Comparison of ENCODE assay signal across 13 mouse cellular contexts in the genomic region with DNA sequence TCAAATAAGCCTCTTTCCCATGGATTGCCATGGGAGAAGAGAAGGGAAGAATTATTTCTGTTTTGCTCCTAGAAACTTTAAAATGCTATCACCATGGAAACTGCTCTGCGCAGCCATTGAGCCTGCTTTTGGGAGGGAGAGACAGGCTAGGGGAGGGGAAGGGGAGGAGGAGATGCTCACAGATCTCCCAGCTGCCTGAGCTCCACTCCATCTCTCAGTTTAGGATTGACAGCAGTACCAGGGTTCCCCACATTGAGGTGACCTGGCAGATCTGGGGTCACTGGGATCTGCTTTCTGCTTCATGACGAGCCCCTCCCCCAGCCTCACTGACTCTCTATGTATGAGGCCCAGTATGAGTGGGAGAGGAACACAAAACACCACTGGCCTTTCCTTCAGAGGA.
DNase-seq lines count a peak whose midpoint lies in the region; ATAC-seq and TF ChIP-seq lines count a peak whose summit lies in the region.
"Had no signal": no experiment of that assay in that cellular context is flagged by ENCODE, and none has a peak within 500 bp of the region (broad histone marks: within the 10 kb centered on the region; RNA-seq: fewer than 3 reads in every experiment).

No protein-coding gene starts in this region.

- ATAC-seq in neural tube, embryonic 14.5 days (ENCODE audit: low read depth): peak; percentile 68; the same call in 1 of the 2 replicates

- H3K9ac ChIP-seq in neural tube, embryonic 14.5 days (replicated peaks; ENCODE audit: low read depth, low read length): 0 out of 2 replicates have a peak overlapping the region, but pooled peaks have one; percentile 2

- H3K36me3 ChIP-seq in neural tube, embryonic 14.5 days (ENCODE audit: control insufficient read depth, insufficient read depth, low read length): no peaks in the 10 kb centered on the region
- H3K36me3 ChIP-seq: embryonic facial prominence, embryonic 10.5 days had no signal

- 0 out of 2 replicates have a peak, but pooled peaks cover 2% of the 10 kb centered on the region for H3K27me3 ChIP-seq in neural tube, embryonic 14.5 days (ENCODE audit: control insufficient read depth, insufficient read depth, low read length)
- H3K27me3 ChIP-seq in cerebellum, adult 2 months (ENCODE audit: control insufficient read depth, insufficient read depth, low read length): no peaks in the 10 kb centered on the region

- H3K4me1 ChIP-seq in cortical plate, adult 2 months (ENCODE audit: control insufficient read depth, insufficient read depth, low read length): peaks cover 23% of the 10 kb centered on the region
- H3K4me1 ChIP-seq in neural tube, embryonic 14.5 days (ENCODE audit: control insufficient read depth, insufficient read depth, low read length): peaks cover 6% of the 10 kb centered on the region; the same call in 1 of the 2 replicates
- H3K4me1 ChIP-seq in cerebellum, adult 2 months (ENCODE audit: control insufficient read depth, insufficient read depth, low read length): peaks cover 10% of the 10 kb centered on the region

- DNase-seq in adrenal gland, adult 2 months: peak; percentile 18
- DNase-seq in adrenal gland, adult (ENCODE audit: inconsistent age in 2 of 2, low spot score in 1 of 2): no peak
- peak; percentile 52 to 85 for DNase-seq in layer of hippocampus, adult 2 months (ENCODE audit: low spot score in 2 of 2)
- DNase-seq in heart, postnatal 4 days: no peak
- no peak for DNase-seq in cerebellum, adult 2 months
- no peak for DNase-seq in kidney, adult 8-10 months
- DNase-seq: adrenal gland, postnatal 36 days; kidney, adult 18-20 months; thymus, postnatal 4 days had no signal

- H3K4me2 ChIP-seq in neural tube, embryonic 14.5 days (ENCODE audit: low read depth, low read length): no peak overlapping the region

- no peak overlapping the region for H3K4me3 ChIP-seq in cortical plate, adult 2 months (ENCODE audit: insufficient read depth, low read length)
- no peak overlapping the region for H3K4me3 ChIP-seq in layer of hippocampus, adult 2 months
- H3K4me3 ChIP-seq in neural tube, embryonic 14.5 days (ENCODE audit: low read depth, low read length): no peak overlapping the region
- H3K4me3 ChIP-seq in cerebellum, adult 2 months (replicated peaks; ENCODE audit: insufficient read depth, low read depth, low read length): no peak overlapping the region
- H3K4me3 ChIP-seq: embryonic facial prominence, embryonic 10.5 days; myocyte had no signal

- WGBS in neural tube, embryonic 14.5 days: 21% methylated on average over 2 of the region's 2 CpGs
- 63% methylated on average over 2 of the region's 2 CpGs for WGBS in cerebellum, adult 2 months

- no peaks in the 10 kb centered on the region for H3K9me3 ChIP-seq in neural tube, embryonic 14.5 days (ENCODE audit: control insufficient read depth, low read length)

- H3K27ac ChIP-seq in cortical plate, adult 2 months (ENCODE audit: insufficient read depth, low read length): peak overlapping the region; percentile 67; the same call in 1 of the 2 replicates
- peak overlapping the region; percentile 95 for H3K27ac ChIP-seq in layer of hippocampus, adult 2 months
- no peak overlapping the region for H3K27ac ChIP-seq in neural tube, embryonic 14.5 days (ENCODE audit: low read depth, low read length)
- no peak overlapping the region for H3K27ac ChIP-seq in cerebellum, adult 2 months (ENCODE audit: insufficient read depth, low read length)
- H3K27ac ChIP-seq: embryonic facial prominence, embryonic 10.5 days had no signal

- peak; percentile 69 for TF ChIP-seq POLR2A in cortical plate, adult 2 months (IDR thresholded peaks at IDR 0.05; ENCODE audit: extremely low read depth, insufficient read depth, low read length)
- no peak for TF ChIP-seq POLR2A in cerebellum, adult 2 months (IDR thresholded peaks at IDR 0.05; ENCODE audit: borderline replicate concordance, insufficient read depth, low read length)

- TF ChIP-seq CTCF in cortical plate, adult 2 months (IDR thresholded peaks at IDR 0.05; ENCODE audit: extremely low read depth, insufficient read depth, low read length): no peak
- TF ChIP-seq CTCF in layer of hippocampus, adult 2 months (conservative IDR thresholded peaks at IDR 0.05): 0 out of 2 replicates have a peak, but pooled peaks have one; percentile 14
- no peak for TF ChIP-seq CTCF in cerebellum, adult 2 months (IDR thresholded peaks at IDR 0.05; ENCODE audit: borderline replicate concordance, insufficient read depth, low read depth, low read length)

Comparison
In these comparisons a context has a peak if more than half of its experiments do, and no peak if none do; other contexts are left out.
1. DNase-seq: peak in adrenal gland, adult 2 months (single experiment) and layer of hippocampus, adult 2 months (2 of 2); none in adrenal gland, adult (0 of 2), heart, postnatal 4 days (single experiment), cerebellum, adult 2 months (0 of 2) and kidney, adult 8-10 months (0 of 2).
2. H3K27ac ChIP-seq: peak in cortical plate, adult 2 months (single experiment) and layer of hippocampus, adult 2 months (single experiment); none in neural tube, embryonic 14.5 days (single experiment) and cerebellum, adult 2 months (single experiment).